Mouse (Mus musculus): ENCODE measurements around the gene Taldo1.
"Not testable (repeated sequence)": the region's sequence is repeated elsewhere in the genome, so short reads cannot be mapped to it uniquely, and the experiment has no call there.

Gene Taldo1

GRCm38 (mm10) chr7:141387807-141388486 lies 4.1 kb upstream of the Taldo1 start:
- DNase-seq (ENCODE audit: low spot score in 2 of 2), result no peak

GRCm38 (mm10) chr7:141388487-141389109 lies 3.4 kb upstream of the Taldo1 start:
- DNase-seq (ENCODE audit: low spot score in 2 of 2), result no peak

GRCm38 (mm10) chr7:141390326-141391259 lies 1.4 kb upstream of the Taldo1 start:
- no peak for DNase-seq (ENCODE audit: low spot score in 2 of 2)

- DNase-seq (ENCODE audit: low spot score in 2 of 2), result no peak
These were observed 688 bp downstream of the Taldo1 start for GRCm38 (mm10) chr7:141392552-141393222.

- no peak for DNase-seq (ENCODE audit: low spot score in 2 of 2)
These were observed 2.2 kb downstream of the Taldo1 start for GRCm38 (mm10) chr7:141394158-141394557.

- peak in 1 of 2 experiments; percentile 49 for DNase-seq (ENCODE audit: low spot score in 2 of 2)
These were observed 2.8 kb downstream of the Taldo1 start for GRCm38 (mm10) chr7:141394771-141395170.

GRCm38 (mm10) chr7:141395348-141395747 lies 3.3 kb downstream of the Taldo1 start:
- no peak for DNase-seq (ENCODE audit: low spot score in 2 of 2)

GRCm38 (mm10) chr7:141403305-141403704 lies 11.3 kb downstream of the Taldo1 start:
- no peak for DNase-seq (ENCODE audit: low spot score in 2 of 2)

- DNase-seq (ENCODE audit: low spot score in 2 of 2), result no peak
These were observed 13.5 kb downstream of the Taldo1 start for GRCm38 (mm10) chr7:141405466-141405865.

- not testable (repeated sequence) for DNase-seq (ENCODE audit: low spot score in 2 of 2)
These were observed 15.7 kb downstream of the Taldo1 start for GRCm38 (mm10) chr7:141407670-141408069.

- DNase-seq (ENCODE audit: low spot score in 2 of 2), result peak in 1 of 2 experiments; percentile 88
These were observed 16.8 kb downstream of the Taldo1 start for GRCm38 (mm10) chr7:141408833-141409232.

- DNase-seq (ENCODE audit: low spot score in 2 of 2), result no peak
These were observed 18.6 kb downstream of the Taldo1 start for GRCm38 (mm10) chr7:141410631-141411030.

- DNase-seq (ENCODE audit: low spot score in 2 of 2), result no peak
These were observed 19.7 kb downstream of the Taldo1 start for GRCm38 (mm10) chr7:141411667-141412066.

GRCm38 (mm10) chr7:141413331-141413730 lies 21.3 kb downstream of the Taldo1 start:
- no peak for DNase-seq (ENCODE audit: low spot score in 2 of 2)

GRCm38 (mm10) chr7:141413809-141414584 lies 22.0 kb downstream of the Taldo1 start, which contains the start of gene Gatd1:
TSS of gene Gatd1 (minus strand) at chr7:141414136.
- peak; percentile 90 to 98 for DNase-seq (ENCODE audit: low spot score in 2 of 2)

- DNase-seq (ENCODE audit: low spot score in 2 of 2), result no peak
These were observed 24.3 kb downstream of the Taldo1 start for GRCm38 (mm10) chr7:141416144-141416841.

- no peak for DNase-seq (ENCODE audit: low spot score in 2 of 2)
These were observed 26.0 kb downstream of the Taldo1 start for GRCm38 (mm10) chr7:141417731-141418681.

- peak in 1 of 2 experiments; percentile 27 for DNase-seq (ENCODE audit: low spot score in 2 of 2)
These were observed 27.0 kb downstream of the Taldo1 start for GRCm38 (mm10) chr7:141418970-141419369.

Measured in left cerebral cortex, adult 9 months (tissue).